Mouse (Mus musculus): ENCODE results near the gene Psmb3.

DNA sequence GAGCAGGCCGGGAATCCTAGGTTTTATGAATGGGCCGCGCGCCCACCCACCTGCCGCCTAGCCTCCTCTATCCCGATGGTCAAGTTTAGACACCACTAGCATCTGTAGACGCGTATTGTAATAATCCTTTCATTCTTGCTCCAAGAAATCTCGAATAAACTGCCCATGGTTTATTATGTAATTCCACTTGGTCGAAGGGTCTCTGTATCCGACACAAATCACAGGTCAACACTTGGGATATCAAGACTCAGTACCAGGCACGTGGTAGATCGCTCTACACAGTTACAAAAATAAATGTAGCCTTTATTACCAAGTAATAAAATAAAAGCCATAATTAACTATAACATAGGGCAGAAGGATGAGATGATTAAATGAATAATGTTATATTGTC, 42.1 kb downstream of the Psmb3 start:
- TF ChIP-seq EP300 (IDR thresholded peaks at IDR 0.05; ENCODE audit: insufficient read depth, low read depth, low read length) (no peak), CTCF (IDR thresholded peaks at IDR 0.05; ENCODE audit: low read depth, low read length) (no peak)

Measured in ES-Bruce4 (cell line).